Comparison of ENCODE assay signal across 15 mouse cellular contexts in genomic region chr9:57697380-57697779, GRCm38 (mm10). TPM values are rescaled to one million over a fixed set of nuclear protein-coding genes. Genes with fewer than 3 reads are reported as not detected.
DNase-seq lines count a peak whose midpoint lies in the region; ATAC-seq and TF ChIP-seq lines count a peak whose summit lies in the region.
"Had no signal": no experiment of that assay in that cellular context is flagged by ENCODE, and none has a peak within 500 bp of the region (broad histone marks: within the 10 kb centered on the region; RNA-seq: fewer than 3 reads in every experiment).

No protein-coding gene starts in this region.

- peaks cover 2% of the 10 kb centered on the region; the same call in 1 of the 2 replicates for H3K4me1 ChIP-seq in liver, postnatal 0 days (ENCODE audit: insufficient read depth)
- peaks cover 19% of the 10 kb centered on the region for H3K4me1 ChIP-seq in liver, embryonic 16.5 days (ENCODE audit: control insufficient read depth, low read depth, low read length)

- H3K36me3 ChIP-seq in liver, postnatal 0 days (replicated peaks; ENCODE audit: insufficient read depth, low read length) = no peaks in the 10 kb centered on the region
- no peaks in the 10 kb centered on the region for H3K36me3 ChIP-seq in liver, embryonic 16.5 days (ENCODE audit: control insufficient read depth, insufficient read depth)
- H3K36me3 ChIP-seq: forebrain, embryonic 10.5 days had no signal

- H3K9ac ChIP-seq in liver, postnatal 0 days (replicated peaks) = no peak overlapping the region
- no peak overlapping the region for H3K9ac ChIP-seq in liver, embryonic 16.5 days (ENCODE audit: low read depth, low read length)

- H3K27me3 ChIP-seq in liver, postnatal 0 days (ENCODE audit: insufficient read depth, low read length) = peaks cover 16% of the 10 kb centered on the region
- H3K27me3 ChIP-seq in liver, embryonic 16.5 days (ENCODE audit: control insufficient read depth, insufficient read depth, low read depth, low read length) = peaks cover 29% of the 10 kb centered on the region

- DNase-seq in heart, adult 11 months = peak; percentile 86
- DNase-seq in heart, postnatal 4 days = no peak
- DNase-seq in liver (peak; percentile 66), R1 (ENCODE audit: low read depth, low spot score) (peak; percentile 37)
- DNase-seq in liver, postnatal 0 days = no peak
- no peak for DNase-seq in adrenal gland, adult 8-10 months
- DNase-seq in layer of hippocampus, postnatal 14 days (ENCODE audit: low spot score in 2 of 2) = no peak
- DNase-seq: gastrocnemius, postnatal 10 days had no signal

- no peak for TF ChIP-seq CTCF in liver, postnatal 0 days (IDR thresholded peaks at IDR 0.05; ENCODE audit: low read depth)

- no peak for ATAC-seq in liver, postnatal 0 days
- peak; percentile 46; the same call in 1 of the 2 replicates for ATAC-seq in liver, embryonic 16.5 days (ENCODE audit: low read depth)

- 29% methylated on average over 4 of the region's 4 CpGs for WGBS in liver, postnatal 0 days (ENCODE audit: insufficient replicate concordance)
- WGBS in liver, embryonic 16.5 days (ENCODE audit: insufficient replicate concordance) = 7% methylated on average over 4 of the region's 4 CpGs

- no peak overlapping the region for H3K4me3 ChIP-seq in liver, postnatal 0 days (ENCODE audit: low read depth, low read length)
- no peak overlapping the region for H3K4me3 ChIP-seq in liver, embryonic 16.5 days (ENCODE audit: low read depth, low read length)

- no peak overlapping the region for H3K27ac ChIP-seq in liver, postnatal 0 days (ENCODE audit: low read depth)
- H3K27ac ChIP-seq in liver, embryonic 16.5 days (ENCODE audit: low read length) = no peak overlapping the region

- H3K4me2 ChIP-seq in liver, postnatal 0 days (ENCODE audit: low read depth, low read length) = no peak overlapping the region
- 0 out of 2 replicates have a peak overlapping the region, but pooled peaks have one; percentile 56 for H3K4me2 ChIP-seq in liver, embryonic 16.5 days (ENCODE audit: low read depth, low read length)

- H3K9me3 ChIP-seq in liver, postnatal 0 days (ENCODE audit: low read length) = no peaks in the 10 kb centered on the region
- no peaks in the 10 kb centered on the region for H3K9me3 ChIP-seq in liver, embryonic 16.5 days (replicated peaks; ENCODE audit: control insufficient read depth, low read length)
- H3K9me3 ChIP-seq: forebrain, embryonic 10.5 days had no signal

- TF ChIP-seq EP300 in liver, postnatal 0 days (IDR thresholded peaks at IDR 0.05; ENCODE audit: low read depth) = no peak

RNA-seq across cellular contexts. Expression of gene Cyp1a1, which starts 9.7 kb away (rescaled TPM):
- not detected for total RNA-seq in heart, postnatal 4 days (2021)
- polyA plus RNA-seq in liver, postnatal 0 days (2015; fragmentation: Nextera tagmentation; extraction: Ambion mirVana) = 2.2 and 4.3 TPM in 2 replicates
- 0.05 and 0.07 TPM in 2 replicates for polyA plus RNA-seq in liver, embryonic 16.5 days (2015; fragmentation: Nextera tagmentation; extraction: Ambion mirVana)
- under 1 TPM in 2 of 4 experiments, not detected in 2; 0.11 to 0.49 TPM for total RNA-seq in adrenal gland, adult 8-10 months (2022)
- total RNA-seq in layer of hippocampus, postnatal 14 days (2021) = under 1 TPM; 0.14 to 0.28 TPM
- total RNA-seq: neutrophil, adult 5-6 weeks had no signal

RNA-seq across cellular contexts. Expression of gene Edc3, which starts 11.0 kb away (rescaled TPM):
- total RNA-seq in heart, postnatal 4 days (2021) = 10 to 100 TPM in 1 of 2 experiments, 1 to 10 TPM in 1; 8.9 to 10.0 TPM
- polyA plus RNA-seq in liver, postnatal 0 days (2015; fragmentation: Nextera tagmentation; extraction: Ambion mirVana) = 9.9 and 13.2 TPM in 2 replicates
- 15.2 and 17.0 TPM in 2 replicates for polyA plus RNA-seq in liver, embryonic 16.5 days (2015; fragmentation: Nextera tagmentation; extraction: Ambion mirVana)
- total RNA-seq in adrenal gland, adult 8-10 months (2022) = 10 to 100 TPM; 10.4 to 11.4 (median 10.8) TPM
- 10 to 100 TPM; 12.8 to 14.2 TPM for total RNA-seq in layer of hippocampus, postnatal 14 days (2021)

RNA-seq across cellular contexts. Expression of gene Cyp1a2, which starts 13.9 kb away (rescaled TPM):
- total RNA-seq in heart, postnatal 4 days (2021) = not detected
- polyA plus RNA-seq in liver, postnatal 0 days (2015; fragmentation: Nextera tagmentation; extraction: Ambion mirVana) = 19.9 and 30.7 TPM in 2 replicates
- 0.12 TPM in 2 replicates for polyA plus RNA-seq in liver, embryonic 16.5 days (2015; fragmentation: Nextera tagmentation; extraction: Ambion mirVana)
- under 1 TPM in 2 of 4 experiments, not detected in 2; 0.19 to 0.49 TPM for total RNA-seq in adrenal gland, adult 8-10 months (2022)
- total RNA-seq in layer of hippocampus, postnatal 14 days (2021) = not detected
- total RNA-seq: layer of hippocampus, adult 2 months; left cerebral cortex, postnatal 25 days; neutrophil, adult 5-6 weeks had no signal
- polyA plus RNA-seq: C2C12; forebrain, embryonic 10.5 days; small intestine, adult 2 months had no signal

RNA-seq across cellular contexts. Expression of gene Csk, which starts 43.9 kb away (rescaled TPM):
- total RNA-seq in heart, postnatal 4 days (2021) = 10 to 100 TPM; 42.1 to 47.0 TPM
- 13.6 and 15.5 TPM in 2 replicates for polyA plus RNA-seq in liver, postnatal 0 days (2015; fragmentation: Nextera tagmentation; extraction: Ambion mirVana)
- polyA plus RNA-seq in liver, embryonic 16.5 days (2015; fragmentation: Nextera tagmentation; extraction: Ambion mirVana) = 13.3 and 13.5 TPM in 2 replicates
- 100 to 1,000 TPM in 1 of 4 experiments, 10 to 100 TPM in 3; 78.2 to 121 (median 82.4) TPM for total RNA-seq in adrenal gland, adult 8-10 months (2022)
- 10 to 100 TPM; 41.6 to 49.5 TPM for total RNA-seq in layer of hippocampus, postnatal 14 days (2021)

Comparison
In these comparisons a context has a peak if more than half of its experiments do, and no peak if none do; other contexts are left out.
1. DNase-seq: peak in heart, adult 11 months (single experiment), liver (single experiment) and R1 (single experiment); none in heart, postnatal 4 days (single experiment), liver, postnatal 0 days (single experiment), adrenal gland, adult 8-10 months (single experiment) and layer of hippocampus, postnatal 14 days (0 of 2).